Mouse (Mus musculus) ES-E14 (cell line): Measurements from ENCODE around the gene Nprl3. TPM values are rescaled to one million over a fixed set of nuclear protein-coding genes. Genes with fewer than 3 reads are reported as not detected.
"Not testable (repeated sequence)": the region's sequence is repeated elsewhere in the genome, so short reads cannot be mapped to it uniquely, and the experiment has no call there.

Experiments used
- DNase-seq: peaks from one replicate; pipeline ENCODE4 v3.0.0-alpha.2; 2013; ENCODE audit warnings: low read depth, low spot score
- H3K27ac ChIP-seq: 2 replicates; pipeline ENCODE4 v1.5.1; 2012; ENCODE audit warnings: low read depth, mild to moderate bottlenecking, low read length, moderate library complexity, mixed read lengths; ENCODE audit not compliant: poor library complexity, insufficient read depth, severe bottlenecking
- H3K36me3 ChIP-seq: 2 replicates; pipeline ENCODE4 v1.6.1; 2012; ENCODE audit warnings: mild to moderate bottlenecking, low read length, moderate library complexity, mixed read lengths; ENCODE audit not compliant: control insufficient read depth, poor library complexity, insufficient read depth, severe bottlenecking
- H3K4me1 ChIP-seq, 2 experiments: fragments of 150-350 bp in 1 of 2; sonication (generic) in 1 of 2; 2 replicates each; pipeline ENCODE4 v1.6.1; 2012; ENCODE audit warnings: low read length in 2 of 2, mild to moderate bottlenecking in 1 of 2, mixed read lengths in 1 of 2; ENCODE audit not compliant: control insufficient read depth in 2 of 2, insufficient read depth in 2 of 2, poor library complexity in 1 of 2
- H3K4me3 ChIP-seq, 2 experiments: fragments of 150-350 bp in 1 of 2; sonication (generic) in 1 of 2; 2 replicates each; pipeline ENCODE4 v1.5.1; 2012; ENCODE audit warnings: low read length in 2 of 2, low read depth in 1 of 2, mild to moderate bottlenecking in 1 of 2, mixed read lengths in 1 of 2; ENCODE audit not compliant: insufficient read depth in 1 of 2, poor library complexity in 1 of 2, severe bottlenecking in 1 of 2
- H3K9ac ChIP-seq: 2 replicates; pipeline ENCODE4 v1.6.1; 2012; ENCODE audit warnings: low read depth, mild to moderate bottlenecking, low read length, mixed read lengths; ENCODE audit not compliant: poor library complexity, insufficient read depth, severe bottlenecking
- H3K9me3 ChIP-seq: fragments of 150-350 bp; sonication (generic); 2 replicates; pipeline ENCODE4 v1.6.1; 2012; ENCODE audit warnings: low read depth, mild to moderate bottlenecking, low read length; ENCODE audit not compliant: control insufficient read depth, insufficient read depth
- CHD2 ChIP-seq: IDR thresholded peaks from 2 replicates; pipeline ENCODE4 v1.6.1; 2014; ENCODE audit warnings: mild to moderate bottlenecking, low read depth, low read length, inconsistent platforms
- HCFC1 ChIP-seq: IDR thresholded peaks from 2 replicates; pipeline ENCODE4 v1.6.1; 2012; ENCODE audit warnings: low read length, inconsistent platforms, borderline replicate concordance; ENCODE audit not compliant: insufficient read depth
- MAFK ChIP-seq: IDR thresholded peaks from 2 replicates; pipeline ENCODE4 v1.6.1; 2014; ENCODE audit warnings: mild to moderate bottlenecking, low read depth, low read length, inconsistent platforms; ENCODE audit not compliant: insufficient read depth
- ZC3H11A ChIP-seq: IDR thresholded peaks from 2 replicates; pipeline ENCODE4 v1.6.1; 2012; ENCODE audit warnings: low read depth, mild to moderate bottlenecking, inconsistent platforms, low read length, borderline replicate concordance
- ZNF384 ChIP-seq: IDR thresholded peaks from 2 replicates; pipeline ENCODE4 v1.6.1; 2012; ENCODE audit warnings: low read depth, low read length, inconsistent platforms
- in situ Hi-C, 2 experiments: fragments of 600-800 bp; cut with MboI; formaldehyde crosslinking; loops; one replicate each; pipeline ENCODE4 v1.15.1; 2025; ENCODE audit warnings: low sequenced_read_pairs in 2 of 2, inconsistent platforms in 1 of 2; ENCODE audit not compliant: unreplicated experiment in 2 of 2
- total RNA-seq: library from RNA; depleted of rRNA; stranded (reverse); fragments of 300-350 nt; gene quantifications from 2 replicates; pipeline ENCODE4 v1.2.3, GENCODE M21; 2012

Gene Nprl3
- total RNA-seq, 1 experiment = 47.2 TPM

DNA sequence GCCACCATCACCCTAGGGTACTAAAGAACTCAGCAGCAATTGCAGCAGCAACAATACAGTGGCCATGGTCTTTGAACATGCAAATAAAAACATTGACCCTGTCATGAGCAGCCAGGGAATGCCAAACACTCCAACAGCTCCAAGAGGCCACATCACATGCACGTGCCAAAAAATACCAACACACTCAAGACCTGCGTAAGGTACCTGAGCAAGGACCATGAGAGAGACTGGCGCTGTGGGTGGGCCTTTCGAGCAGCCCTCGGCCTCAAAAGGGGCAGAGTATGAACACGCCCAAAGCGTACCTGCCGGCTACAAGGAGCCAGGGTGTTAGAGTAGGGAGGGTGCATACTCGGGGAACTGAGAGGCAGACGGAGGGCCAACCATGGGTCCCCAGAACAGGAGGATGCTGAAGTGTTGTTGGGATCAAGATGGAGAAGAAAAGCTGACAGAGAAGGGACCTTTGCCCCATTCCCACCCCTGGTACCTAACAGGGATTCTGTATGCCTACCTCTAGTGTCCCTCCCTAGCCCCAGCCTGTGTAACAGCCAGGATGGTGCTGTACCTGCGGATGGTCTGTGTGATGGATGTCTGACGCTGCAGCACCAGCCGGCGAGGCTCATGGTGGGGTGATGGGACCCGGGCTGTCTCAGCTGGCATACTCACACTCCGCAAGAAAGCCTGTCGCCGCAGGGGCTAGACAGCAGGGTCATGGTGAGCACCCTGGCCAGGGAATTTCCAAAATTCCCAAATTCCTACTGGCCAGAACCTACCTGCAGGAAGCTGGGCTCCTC is 51.9 kb downstream of the Nprl3 start:
- no peak overlapping the region for H3K9ac ChIP-seq
- DNase-seq = no peak

DNA sequence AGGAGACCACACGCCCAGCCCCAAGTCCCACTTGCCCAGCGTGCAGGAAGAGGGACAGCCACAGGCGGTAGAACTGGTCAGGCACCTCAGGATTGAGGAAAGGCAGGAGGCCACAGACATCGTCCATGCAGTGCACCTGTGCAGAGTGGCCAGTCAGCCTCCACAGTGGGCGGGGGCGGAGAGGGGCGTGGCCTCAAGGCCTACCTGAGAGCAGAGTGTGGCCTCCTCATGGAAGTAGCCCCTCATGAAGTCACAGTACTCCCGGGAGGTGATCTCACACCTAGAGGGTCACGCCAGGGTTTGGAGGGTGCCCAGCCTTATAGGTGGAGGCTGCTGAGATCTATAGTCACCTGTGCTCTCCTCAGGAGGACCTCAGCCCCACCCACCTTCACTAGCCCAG is 56.9 kb downstream of the Nprl3 start:
- no peak for TF ChIP-seq ZC3H11A
- TF ChIP-seq ZNF384 = no peak
- TF ChIP-seq MAFK = no peak
- DNase-seq = no peak
- no peak overlapping the region for H3K27ac ChIP-seq
- in situ Hi-C loops = no loop called here
- peaks cover 59% of the 10 kb centered on the region; the same call in 1 of the 2 replicates for H3K36me3 ChIP-seq
- no peak overlapping the region for H3K9ac ChIP-seq
- H3K4me1 ChIP-seq = peaks cover 2 to 5% of the 10 kb centered on the region in 2 experiments; a peak in 2 of 4 replicates
- no peak overlapping the region for H3K4me3 ChIP-seq
- H3K9me3 ChIP-seq = no peaks in the 10 kb centered on the region

More for the DNA sequence above, 51.9 kb downstream of the Nprl3 start:
- peaks cover 2 to 23% of the 10 kb centered on the region in 2 experiments; a peak in 2 of 4 replicates for H3K4me1 ChIP-seq
- no peak overlapping the region for H3K4me3 ChIP-seq
- TF ChIP-seq ZNF384 = no peak
- no peak for TF ChIP-seq MAFK
- TF ChIP-seq CHD2 = no peak
- no peak for TF ChIP-seq ZC3H11A
- no peak for TF ChIP-seq HCFC1
- no peak overlapping the region for H3K27ac ChIP-seq
- in situ Hi-C loops = no loop called here
- H3K9me3 ChIP-seq = no peaks in the 10 kb centered on the region
- H3K36me3 ChIP-seq = peaks cover 37% of the 10 kb centered on the region; the same call in 1 of the 2 replicates

DNA sequence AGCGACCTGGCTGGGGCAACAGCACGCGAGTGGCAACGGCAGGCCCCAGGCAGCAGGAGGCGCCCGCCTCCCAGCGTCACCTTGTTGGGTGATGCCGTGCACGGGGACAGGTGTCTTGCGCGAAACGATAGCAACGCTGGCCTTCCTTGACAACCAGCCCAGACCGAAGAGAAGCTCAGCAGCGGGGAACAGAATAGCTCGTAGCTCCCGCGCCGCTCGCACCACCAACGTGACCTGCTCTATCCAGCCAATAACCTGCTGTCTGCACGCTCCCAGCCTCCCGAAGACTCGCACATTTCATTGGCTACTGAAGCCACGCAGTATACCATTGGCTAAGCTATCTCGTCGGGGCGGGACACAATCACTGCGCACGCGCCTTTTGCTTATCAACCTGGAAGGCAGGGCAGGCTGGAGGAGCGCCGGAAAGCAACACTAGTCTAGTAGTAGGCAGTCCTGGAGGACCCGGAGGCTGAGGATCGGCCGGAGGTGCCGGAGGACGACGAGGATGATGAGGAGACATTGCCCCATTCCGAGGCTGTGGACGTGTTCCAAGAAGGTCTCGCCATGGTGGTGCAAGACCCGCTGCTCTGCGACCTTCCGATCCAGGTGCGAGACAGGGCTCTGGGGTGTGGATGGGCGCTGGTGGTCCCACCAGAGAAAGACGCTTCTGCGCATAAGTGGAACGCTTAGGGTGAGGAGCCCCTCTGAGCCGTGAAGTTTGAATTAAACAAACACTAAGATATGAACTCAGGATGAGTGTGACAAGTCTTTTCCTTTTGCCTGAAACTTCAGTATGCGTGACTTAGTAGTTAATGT is 62.2 kb downstream of the Nprl3 start, which contains the start of gene Snrnp25:
TSS of gene Snrnp25 (plus strand) at position 358 of the 816 bp plus-strand sequence.
- Histone ChIP-seq H3K9ac (peak within 1 kb of the TSS; percentile 77), H3K9me3 (no peaks in the 10 kb centered on the region), H3K27ac (no peak within 1 kb of the TSS; the same call in 1 of the 2 replicates), H3K36me3 (peaks cover 23% of the 10 kb centered on the region; the same call in 1 of the 2 replicates), H3K4me3 (peak within 1 kb of the TSS; percentile 78 to 81), H3K4me1 (peaks cover 0 to 3% of the 10 kb centered on the region in 2 experiments; a peak in 2 of 4 replicates)
- peak; percentile 97 for DNase-seq
- TF ChIP-seq CHD2 (peak; percentile 68; the same call in 1 of the 2 replicates), HCFC1 (no peak), ZC3H11A (0 out of 2 replicates have a peak, but pooled peaks have one; percentile 15)
- in situ Hi-C loops = no loop called here

DNA sequence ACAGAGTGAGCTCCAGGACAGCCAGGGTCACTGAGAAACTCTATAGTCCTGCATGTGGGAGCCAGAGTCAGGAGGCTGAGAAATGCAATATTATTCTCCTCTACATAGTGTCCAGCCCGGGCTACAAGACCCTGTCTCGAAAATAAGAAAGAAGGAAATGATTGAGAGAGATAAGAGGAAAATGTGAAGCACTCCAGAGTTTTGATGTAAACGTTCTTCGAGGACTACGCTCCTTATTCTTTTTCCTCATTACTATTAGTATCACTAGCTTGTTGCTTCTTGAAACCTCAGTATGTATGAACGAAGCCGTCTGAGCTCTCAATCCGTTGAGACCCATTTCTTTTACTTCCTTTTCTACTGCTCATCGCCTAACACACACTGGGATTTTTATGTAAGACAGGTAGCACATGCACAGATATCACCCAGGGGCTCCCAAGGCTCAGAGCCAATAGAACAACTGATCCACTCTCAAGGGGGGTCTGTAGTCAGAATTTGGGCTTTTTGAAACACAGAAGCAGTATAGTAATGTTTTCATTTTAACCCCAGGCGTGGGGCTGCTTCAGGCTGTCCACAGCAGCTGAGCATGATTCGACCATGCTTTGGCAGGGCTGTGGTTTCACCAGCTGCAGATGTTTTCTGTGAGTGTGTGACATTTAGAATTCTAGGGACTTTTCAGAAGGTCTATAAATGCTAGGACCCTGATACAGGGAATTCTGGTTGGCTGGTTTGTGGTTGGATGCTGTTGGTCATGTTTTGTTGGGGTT is 65.4 kb downstream of the Nprl3 start:
- H3K27ac ChIP-seq = no peak overlapping the region
- peaks cover 0 to 6% of the 10 kb centered on the region in 2 experiments; a peak in 2 of 4 replicates for H3K4me1 ChIP-seq
- TF ChIP-seq CHD2 (no peak), ZC3H11A (no peak), MAFK (no peak), ZNF384 (no peak), HCFC1 (no peak)
- in situ Hi-C loops = no loop called here
- no peaks in the 10 kb centered on the region for H3K9me3 ChIP-seq
- no peaks in the 10 kb centered on the region for H3K36me3 ChIP-seq
- DNase-seq = no peak
- no peak overlapping the region for H3K9ac ChIP-seq
- H3K4me3 ChIP-seq = no peak overlapping the region

DNA sequence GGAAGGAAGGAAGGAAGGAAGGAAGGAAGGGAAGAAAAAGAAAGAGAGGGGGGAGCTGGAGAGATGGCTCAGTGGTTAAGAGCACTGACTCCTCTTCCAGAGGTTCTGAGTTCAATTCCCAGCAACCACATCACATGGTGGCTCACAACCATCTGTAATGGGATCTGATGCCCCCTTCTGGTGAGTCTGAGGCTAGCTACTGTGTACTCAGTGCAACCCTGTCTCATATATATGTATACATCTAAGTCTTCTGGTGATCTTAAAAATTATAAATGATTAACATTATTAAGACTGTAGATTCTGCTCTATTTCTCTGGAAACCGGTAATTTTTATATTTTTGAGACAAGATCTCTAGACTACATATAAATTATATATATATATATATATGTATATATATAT is 66.5 kb downstream of the Nprl3 start:
- H3K9ac ChIP-seq, in situ Hi-C loops, H3K36me3 ChIP-seq, H3K4me3 ChIP-seq, H3K4me1 ChIP-seq, H3K9me3 ChIP-seq, DNase-seq, H3K27ac ChIP-seq: not testable (repeated sequence)
